Mouse (Mus musculus): ENCODE measurements around the gene Tcam1.
A peak's percentile ranks its signal among the peaks of the same experiment; 100 is the strongest.

Tcam1 gene

DNA sequence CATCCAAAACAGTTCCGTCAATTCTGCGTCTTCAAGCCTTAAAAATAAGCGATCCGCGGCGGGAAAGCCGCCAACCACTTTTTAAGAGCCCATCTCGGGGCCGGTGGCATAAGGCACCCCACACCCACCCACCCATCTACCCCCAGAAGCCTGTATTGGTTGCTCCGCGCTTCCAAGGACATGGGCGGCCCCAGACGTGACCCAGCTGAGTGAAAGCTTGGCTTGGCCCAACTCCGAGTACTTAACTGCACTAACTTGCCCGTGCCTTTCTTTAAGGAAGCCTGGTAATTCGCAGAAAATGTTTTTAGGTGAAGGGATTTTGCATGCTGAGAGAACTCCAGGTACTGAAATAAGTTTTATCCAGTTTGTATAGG lies 3.2 kb upstream of the Tcam1 start:
- no peak for DNase-seq (ENCODE audit: low spot score)

DNA sequence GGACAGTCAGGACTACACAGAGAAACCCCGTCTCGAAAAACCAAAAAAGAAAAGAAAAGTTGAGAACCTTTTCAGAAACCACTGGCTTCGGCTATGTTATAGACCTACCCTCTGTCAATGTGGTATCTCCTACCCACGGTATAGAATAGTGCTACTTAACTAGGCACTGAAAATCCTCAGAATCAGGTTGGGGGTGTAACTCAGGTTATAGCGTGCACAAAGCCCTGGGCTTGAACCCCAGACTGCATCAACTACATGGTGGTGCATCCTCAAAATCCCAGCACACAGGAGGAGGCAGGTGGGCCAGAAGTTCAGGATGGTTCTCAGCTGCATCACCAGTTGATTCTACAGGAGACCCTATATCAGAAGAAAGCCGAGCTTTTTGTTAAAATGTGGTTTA lies 2.7 kb upstream of the Tcam1 start:
- DNase-seq (ENCODE audit: low spot score) = no peak

DNA sequence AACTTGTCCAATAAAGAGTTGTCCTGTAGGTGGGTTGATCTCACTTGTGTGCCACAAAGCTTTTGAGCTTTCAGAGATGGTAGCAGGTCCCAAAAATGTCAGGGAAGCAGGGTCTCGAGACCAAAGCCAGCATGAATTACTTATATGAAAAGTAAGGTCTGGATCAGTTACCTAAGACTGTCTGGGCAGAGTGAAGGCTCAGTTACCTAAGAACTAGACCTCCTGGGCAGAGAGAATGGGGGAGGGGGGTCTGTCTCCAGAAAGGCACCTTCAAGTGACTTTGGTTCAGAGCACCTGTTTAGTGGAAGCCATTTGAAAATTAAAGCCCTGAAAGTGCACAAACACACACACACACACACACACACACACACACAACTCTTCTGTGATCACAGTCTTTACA lies 2.1 kb upstream of the Tcam1 start:
- no peak for DNase-seq (ENCODE audit: low spot score)

DNA sequence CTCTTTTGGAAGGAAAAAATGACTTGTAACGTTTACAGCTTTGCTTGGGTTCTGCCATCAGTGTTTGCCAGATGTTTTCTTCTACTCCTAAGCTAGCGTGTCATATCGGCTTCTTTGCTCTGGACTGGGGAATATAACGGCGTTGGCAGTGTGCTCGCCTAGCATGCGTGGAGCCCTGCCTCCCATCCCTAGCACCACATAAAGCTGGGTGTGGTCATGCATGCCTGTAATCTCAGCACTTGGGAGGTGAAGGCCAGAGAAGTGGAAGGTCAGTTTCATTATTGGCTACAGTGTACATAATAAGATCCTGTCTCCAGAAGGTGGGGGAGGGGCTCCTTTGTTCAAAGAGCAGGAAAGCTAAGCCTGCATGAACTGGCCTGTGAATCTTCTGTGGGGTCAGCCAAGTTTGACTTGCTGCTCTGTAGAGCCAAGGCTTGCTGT lies 1.5 kb upstream of the Tcam1 start:
- DNase-seq (ENCODE audit: low spot score) = peak; percentile 46

DNA sequence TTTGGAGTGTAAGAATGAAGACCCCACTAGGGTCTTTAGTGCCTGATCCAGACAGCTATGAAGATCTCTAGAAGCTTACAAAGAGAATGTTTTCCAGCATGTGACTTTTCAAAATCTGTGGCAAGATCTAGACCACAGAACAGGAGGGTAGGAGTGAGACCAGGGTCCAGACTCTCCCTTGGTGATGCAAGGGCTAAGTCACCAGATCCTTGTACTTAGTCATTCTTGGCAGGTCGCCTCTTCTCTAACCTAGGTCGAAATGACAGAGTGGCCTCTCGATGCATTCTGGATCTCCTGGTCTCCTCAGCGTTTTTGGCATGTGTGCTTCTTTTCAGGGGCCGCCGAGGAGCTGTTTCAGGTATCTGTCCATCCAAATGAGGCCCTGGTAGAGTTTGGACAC lies 6.0 kb downstream of the Tcam1 start:
- DNase-seq (ENCODE audit: low spot score) = no peak

DNA sequence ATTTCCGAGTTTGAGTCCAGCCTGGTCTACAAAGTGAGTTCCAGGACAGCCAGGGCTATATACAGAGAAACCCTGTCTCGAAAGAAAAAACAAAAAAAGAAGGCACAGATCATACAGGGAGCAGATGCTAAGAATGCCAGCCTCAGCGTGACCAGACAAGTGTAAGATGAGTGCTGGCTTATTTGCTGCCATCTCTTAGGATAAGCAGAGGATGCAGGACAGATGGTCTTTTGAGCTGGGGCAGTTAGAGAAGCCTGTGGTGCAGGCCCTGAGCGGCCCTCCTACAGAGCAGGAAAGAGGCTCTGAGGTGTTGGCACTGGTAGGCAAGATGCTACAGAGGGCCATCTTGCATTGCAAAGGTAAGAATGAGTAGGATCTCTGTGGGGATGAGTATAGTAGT lies 6.9 kb downstream of the Tcam1 start:
- no peak for DNase-seq (ENCODE audit: low spot score)

DNA sequence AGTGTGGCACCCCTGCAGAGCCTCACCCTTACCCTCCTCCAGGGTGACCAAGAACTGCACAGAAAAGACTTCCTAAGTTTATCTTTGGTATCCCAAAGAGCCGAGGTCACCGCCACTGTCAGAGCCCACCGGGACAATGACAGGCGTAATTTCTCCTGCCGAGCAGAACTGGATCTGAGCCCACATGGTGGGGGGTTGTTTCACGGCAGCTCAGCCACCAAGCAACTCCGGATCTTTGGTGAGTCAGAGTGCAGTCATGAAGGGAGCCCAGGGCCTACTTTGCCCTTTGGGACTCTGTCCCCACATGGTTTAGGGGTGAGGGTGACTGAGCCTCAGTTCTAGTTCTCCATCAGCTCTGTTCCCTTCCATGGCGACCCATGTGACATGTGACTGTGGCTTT lies 7.7 kb downstream of the Tcam1 start:
- DNase-seq (ENCODE audit: low spot score) = no peak

DNA sequence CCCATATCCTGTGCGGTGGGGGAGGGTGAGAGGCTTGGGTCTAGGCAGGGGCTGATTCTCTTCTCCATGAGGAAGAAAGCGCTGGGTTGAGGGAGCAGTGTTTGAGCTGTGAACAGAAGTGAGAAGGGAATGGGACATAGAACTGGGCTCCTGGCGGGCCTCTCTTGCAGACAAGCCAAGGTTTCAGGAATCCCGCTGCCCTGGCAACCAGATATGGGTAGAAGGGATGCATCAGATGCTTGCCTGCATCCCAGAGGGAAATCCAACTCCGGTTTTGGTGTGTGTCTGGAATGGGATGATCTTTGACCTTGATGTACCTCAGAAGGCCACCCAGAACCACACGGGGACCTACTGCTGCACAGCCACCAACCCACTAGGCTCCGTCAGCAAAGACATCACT lies 9.7 kb downstream of the Tcam1 start:
- DNase-seq (ENCODE audit: low spot score) = no peak

DNA sequence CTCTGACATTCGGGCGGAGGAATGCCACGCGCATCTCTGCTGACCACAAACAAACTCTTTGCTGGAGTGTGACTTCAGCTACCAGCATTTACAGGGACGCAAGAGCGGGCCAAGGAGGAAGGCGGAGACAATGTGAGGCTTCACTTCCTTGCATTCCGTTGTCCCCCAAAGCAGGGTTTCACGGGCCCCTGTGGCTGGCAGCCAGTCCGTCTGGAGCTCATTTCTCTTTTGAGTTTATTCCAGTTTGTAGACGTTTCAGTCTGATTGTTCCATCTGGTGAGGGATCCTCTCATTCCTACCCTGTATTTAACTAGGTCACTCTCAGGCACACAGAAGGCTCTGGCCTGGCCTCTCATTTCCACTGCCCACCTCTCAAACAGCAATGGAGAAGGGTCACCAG lies 10.5 kb downstream of the Tcam1 start:
- DNase-seq (ENCODE audit: low spot score) = no peak

DNA sequence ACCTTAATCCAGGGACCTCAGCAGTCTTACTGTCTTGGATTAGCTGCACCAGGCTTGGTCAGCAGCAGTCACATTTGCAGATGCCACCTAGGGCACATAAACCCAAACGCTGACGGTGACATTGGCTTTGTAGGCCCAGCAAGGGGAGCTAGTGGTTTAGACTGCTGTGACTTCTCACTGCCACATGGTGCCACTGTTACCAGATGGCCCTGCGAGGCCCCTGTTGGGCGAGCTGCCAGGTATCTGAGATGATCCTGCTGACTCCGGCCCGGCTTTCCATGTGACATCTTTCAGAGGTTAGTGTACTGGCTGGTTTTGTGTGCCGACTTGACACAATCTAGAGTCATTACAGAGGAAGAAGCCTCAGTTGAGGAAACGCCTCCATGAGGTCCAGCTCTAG lies 12.9 kb downstream of the Tcam1 start:
- no peak for DNase-seq (ENCODE audit: low spot score)

DNA sequence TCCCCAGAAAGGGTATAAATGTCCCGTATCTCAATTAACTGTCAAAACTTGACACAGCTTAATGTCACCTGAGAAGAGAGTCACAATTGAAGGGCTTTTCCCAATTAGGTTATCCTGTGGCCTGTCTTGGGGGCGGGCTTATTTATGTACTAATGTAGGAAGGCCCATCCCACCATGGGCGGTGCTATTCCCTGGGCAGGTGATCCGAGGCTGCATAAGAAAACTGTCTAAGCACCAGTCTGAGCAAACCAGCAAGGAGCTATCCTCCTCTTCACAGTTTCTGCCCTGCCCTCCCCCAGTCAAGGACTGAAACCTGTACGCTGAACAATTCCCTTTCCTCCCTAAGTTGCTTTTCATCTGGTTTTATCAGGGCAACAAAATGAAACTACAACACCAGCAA lies 13.9 kb downstream of the Tcam1 start:
- DNase-seq (ENCODE audit: low spot score) = no peak

DNA sequence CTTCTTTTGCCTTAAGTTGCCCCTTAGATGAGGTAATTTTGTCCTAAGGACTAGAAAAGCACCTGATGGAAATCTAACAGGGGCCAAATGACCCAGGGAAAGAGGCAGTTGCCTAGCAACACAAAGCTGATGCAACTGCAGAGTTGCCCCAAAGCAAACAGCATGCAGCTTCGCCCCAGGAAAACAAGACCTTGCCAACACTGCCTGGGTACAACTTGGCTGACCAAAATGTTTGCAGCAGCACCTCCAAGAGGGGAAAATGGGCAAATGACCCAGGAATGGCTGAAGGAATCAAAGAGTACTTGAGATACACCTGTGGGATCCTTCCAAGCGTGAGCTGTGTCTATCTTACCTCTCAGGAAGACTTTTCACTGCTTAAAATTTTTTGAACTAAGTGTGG lies 15.4 kb downstream of the Tcam1 start:
- DNase-seq (ENCODE audit: low spot score) = no peak

DNA sequence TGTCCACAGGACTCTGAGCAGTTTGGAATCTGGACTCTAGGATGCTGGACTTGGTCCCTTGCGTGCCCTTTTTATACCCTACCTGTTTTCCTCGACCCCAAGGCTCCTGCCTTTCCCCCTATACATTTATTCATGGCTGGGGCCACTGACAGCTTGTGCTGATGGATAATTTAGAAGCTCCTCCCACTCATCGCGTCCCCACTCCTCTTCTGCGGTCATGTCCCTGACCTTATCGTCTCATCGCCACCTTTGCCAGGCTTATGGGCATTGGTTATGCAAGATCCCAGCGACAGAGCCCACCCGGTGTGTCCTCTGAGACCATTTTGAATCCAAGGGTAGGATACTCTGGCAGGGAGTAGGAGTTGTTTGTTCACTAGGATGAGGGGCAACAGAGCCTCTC lies 25.3 kb downstream of the Tcam1 start, which contains the start of gene Gh:
TSS of gene Gh (minus strand) at position 101 of the 400 bp plus-strand sequence.
- no peak for DNase-seq (ENCODE audit: low spot score)

DNA sequence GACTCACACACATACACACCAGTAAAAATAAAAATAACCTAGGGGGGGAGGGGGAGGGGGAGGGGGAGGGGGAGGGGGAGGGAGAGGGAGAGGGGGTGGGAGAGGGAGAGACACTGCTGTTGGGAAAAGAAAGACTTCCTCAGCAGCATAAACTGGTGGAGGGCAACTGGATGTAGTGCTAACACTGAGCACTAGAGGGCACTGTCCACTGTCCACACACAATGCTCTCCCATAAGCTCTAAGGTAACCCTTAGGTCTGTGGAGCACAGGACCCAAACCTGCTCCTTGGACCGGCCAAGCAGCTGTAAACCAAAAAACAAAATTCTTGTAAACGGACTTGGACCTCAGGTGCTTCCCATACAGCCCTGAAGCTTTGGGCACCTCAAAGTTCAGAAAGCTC lies 26.2 kb downstream of the Tcam1 start:
- peak; percentile 42 for DNase-seq (ENCODE audit: low spot score)

DNA sequence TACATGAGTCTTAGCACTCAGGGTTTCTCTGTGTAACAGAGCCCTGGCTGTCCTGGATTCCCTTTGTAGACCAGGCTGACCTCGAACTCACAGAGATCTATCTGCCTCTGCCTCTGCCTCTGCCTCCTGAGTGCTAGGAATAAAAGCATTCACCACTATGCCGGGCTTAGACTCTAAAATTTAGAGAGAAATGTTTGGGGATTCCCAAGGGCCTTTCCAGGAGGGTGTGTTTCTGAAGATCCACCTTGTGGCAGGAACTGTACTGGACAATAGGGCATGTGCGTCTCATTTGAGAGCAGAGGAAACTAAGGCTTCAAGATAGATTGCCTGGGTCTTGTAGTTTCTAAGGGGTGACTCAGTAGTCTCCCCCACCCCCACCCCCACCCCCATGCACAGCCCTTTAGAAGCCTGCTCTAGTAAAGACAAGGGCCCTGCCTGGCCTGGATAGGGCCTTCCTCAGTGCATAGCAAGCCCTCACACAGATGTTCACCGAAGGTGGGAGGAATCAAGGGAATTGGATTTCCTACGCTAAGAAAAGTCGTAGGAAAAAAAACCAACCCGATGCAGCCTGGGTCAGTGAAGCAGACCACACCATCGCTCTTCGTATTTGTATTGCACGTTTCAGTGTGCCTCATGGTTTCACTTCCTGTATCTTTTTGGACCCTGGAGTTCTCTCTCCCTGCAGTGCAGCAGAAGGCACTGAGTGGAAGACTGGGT lies 29.0 kb downstream of the Tcam1 start:
- no peak for DNase-seq (ENCODE audit: low spot score)

DNA sequence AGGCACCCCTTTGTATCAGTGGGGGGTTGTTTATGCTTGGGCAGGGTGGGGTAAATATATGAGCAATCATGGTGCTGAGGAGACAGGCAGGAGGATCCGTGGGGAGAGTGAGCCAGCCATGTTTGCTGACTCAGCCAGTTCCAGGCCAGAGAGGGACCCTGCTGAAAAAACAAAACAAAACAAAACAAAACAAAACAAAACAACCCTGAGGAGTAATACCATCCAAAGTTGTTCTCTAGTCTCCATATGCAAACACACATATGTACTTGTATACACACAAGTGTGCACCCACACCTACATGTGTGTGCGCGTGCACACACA lies 29.6 kb downstream of the Tcam1 start:
- no peak for DNase-seq (ENCODE audit: low spot score)

DNA sequence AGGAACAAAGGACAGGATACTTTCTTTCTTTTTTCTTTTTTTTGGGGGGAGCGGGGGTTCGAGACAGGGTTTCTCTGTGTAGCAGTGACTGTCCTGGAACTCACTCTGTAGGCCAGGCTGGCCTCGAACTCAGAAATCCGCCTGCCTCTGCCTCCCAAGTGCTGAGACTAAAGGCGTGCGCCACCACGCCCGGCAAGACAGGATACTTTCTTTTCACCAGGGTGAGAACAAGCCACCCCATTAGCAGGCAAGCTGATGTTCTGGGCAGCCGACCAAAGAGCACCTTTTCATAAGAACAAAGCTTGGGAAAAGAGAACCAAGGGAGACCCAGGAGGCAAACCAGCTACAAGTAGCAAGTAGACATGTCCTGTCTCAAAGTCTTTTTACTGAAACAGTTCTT lies 30.3 kb downstream of the Tcam1 start:
- no peak for DNase-seq (ENCODE audit: low spot score)

DNA sequence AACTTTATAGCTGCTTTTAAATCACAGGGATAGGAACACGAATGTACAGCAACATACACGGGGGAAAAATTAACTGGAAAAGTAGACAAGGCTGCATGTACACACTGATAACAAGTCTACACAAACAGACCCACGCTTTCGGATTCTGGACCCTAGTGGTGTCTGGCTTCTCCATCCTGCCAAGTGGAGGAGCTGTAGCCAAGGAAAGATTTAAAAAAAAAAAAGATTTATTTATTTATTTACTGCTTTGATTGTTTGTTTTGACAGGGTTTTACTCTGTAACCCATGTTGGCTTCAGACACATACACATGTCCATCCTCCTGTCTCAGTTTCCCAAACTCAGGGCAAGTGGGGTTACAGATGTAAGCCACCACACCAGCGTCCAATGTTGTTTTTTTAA lies 31.0 kb downstream of the Tcam1 start:
- DNase-seq (ENCODE audit: low spot score) = no peak

DNA sequence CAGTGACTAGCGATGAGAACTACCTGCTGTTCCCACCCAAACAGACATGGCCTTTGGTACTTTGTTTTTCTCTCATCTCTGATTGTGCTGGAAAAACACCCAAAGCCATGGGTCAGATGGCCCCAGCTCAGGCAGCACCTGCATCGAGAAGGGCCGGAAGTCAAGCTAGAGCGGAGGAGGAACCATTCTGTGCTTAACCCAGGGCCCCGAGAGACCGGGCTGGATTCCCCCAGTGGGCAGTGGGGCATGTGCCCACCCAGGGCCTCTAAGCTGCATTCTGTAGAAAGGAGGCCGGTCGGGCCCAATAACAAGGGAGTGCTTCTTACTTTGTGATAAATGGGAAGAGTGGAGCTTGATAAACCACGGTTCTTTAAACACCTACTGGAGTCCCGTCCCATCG lies 31.7 kb downstream of the Tcam1 start:
- no peak for DNase-seq (ENCODE audit: low spot score)

DNA sequence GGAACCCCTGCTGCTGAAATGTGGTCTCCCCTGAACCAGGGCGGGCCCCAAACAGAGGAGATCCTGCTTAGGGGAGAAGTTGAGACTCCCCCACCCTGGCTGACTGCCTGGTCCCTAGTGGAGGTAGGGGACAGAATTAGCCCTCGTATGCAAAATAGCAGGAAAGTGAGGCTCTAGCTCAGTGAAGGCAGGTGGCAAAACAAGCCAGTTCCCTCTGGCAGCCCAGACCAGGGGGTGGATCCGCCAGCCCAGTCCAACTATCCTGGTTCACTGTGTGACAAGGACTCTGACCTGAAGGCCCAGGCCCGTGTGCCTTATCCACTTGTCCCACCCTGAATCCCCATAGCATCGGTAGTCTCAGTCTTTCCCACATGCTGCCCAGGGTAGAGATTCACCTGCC lies 33.7 kb downstream of the Tcam1 start:
- DNase-seq (ENCODE audit: low spot score) = no peak

DNA sequence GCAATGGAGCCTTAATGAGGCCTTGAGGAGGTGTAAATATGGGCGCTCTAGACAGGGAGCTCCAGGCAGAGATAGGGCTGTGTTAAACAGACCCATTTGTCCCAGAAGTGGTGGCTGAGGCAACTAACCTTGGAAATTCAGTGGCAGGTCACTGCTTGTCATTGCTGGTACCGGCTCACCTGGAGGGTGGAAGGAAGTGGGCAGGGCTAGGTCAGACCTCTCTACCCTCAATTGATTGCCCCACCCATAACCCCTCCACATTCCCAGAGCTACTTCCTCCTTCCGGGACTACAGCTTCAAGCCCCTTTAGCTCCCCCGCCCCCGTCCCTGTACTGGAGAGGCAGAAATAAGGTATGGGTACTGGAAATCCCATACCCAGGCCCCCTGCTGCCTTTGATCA lies 37.1 kb downstream of the Tcam1 start:
- DNase-seq (ENCODE audit: low spot score) = no peak

DNA sequence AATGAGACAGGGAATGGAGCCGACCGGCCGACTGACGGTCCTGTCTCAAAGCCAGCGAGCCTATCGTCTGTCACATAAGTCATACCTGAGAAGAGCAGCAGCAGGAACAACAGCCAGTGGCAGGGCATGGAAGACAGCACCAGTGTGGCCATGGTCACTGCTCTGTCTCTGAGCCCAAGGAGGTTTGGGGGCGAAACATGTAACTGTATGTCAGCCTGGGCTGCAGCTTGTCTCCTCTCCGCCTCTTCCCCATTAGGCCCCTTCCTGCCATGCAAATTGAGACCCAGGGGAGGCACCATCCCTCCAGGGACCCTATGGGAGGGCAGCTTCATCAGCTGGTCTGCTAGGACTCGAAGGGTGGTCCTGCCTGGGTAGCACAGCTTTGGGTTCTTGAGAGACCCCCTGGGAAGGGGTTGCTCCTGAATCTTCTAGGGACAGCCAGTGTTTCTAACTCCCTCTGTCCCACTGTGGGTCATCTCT lies 37.9 kb downstream of the Tcam1 start, which contains the start of gene Cd79b:
TSS of gene Cd79b (minus strand) at position 430 of the 480 bp plus-strand sequence.
- DNase-seq (ENCODE audit: low spot score) = no peak

DNA sequence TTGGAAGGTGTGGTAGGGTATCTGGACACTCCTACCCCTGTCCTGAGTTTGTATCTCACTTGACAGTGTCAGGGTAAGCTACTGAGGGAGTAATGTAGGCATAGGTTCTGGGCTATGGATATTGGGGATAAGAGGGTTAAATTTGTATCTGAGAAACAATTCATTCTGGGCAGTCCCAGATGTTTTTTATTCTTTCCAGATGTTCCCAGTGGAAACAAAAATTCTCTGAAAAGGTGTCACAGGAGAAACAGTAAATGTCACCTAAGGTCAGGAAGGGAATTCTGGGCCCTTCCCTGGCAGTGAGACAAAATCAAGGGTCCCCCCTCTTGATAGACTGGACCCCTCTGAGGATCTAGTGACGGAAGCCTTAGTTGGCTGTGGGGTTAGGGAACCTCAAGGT lies 39.9 kb downstream of the Tcam1 start:
- DNase-seq (ENCODE audit: low spot score) = no peak

DNA sequence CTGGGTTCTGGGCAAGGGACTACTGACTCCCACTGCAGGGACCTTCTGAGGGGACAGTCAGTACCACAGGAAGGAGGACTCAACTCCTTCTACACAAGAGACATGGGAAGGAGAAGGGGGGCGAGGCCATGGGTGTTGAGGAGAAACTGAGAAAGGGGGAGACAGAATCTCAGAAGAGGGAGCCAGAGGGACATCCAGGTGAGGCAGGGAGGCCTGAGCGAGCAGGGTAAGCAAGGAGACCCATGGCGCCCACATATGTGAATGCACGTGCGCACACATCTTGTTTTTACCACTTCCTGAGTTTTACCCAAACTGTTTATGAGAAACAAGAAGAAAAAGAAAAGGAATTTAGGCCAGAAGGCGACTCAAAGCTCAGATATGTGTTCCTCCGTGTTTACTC lies 41.3 kb downstream of the Tcam1 start:
- no peak for DNase-seq (ENCODE audit: low spot score)
